Mouse (Mus musculus) right cerebral cortex, postnatal 36 days (tissue): ENCODE results near the gene Slc25a36.

Experiments
- DNase-seq, 2 experiments: peaks; one replicate each; pipeline ENCODE4 v3.0.0; 2022; ENCODE audit warnings: low spot score in 2 of 2, mixed read lengths in 1 of 2

Slc25a36 gene

GRCm38 (mm10) chr9:97046240-97046639, 64.7 kb downstream of the Slc25a36 start:
- no peak for DNase-seq

GRCm38 (mm10) chr9:97041633-97042032, 69.3 kb downstream of the Slc25a36 start:
- DNase-seq, result no peak

- no peak for DNase-seq
Measured at GRCm38 (mm10) chr9:97038010-97038409, 72.9 kb downstream of the Slc25a36 start.

- DNase-seq, result no peak
Measured at GRCm38 (mm10) chr9:97036656-97037055, 74.3 kb downstream of the Slc25a36 start.

GRCm38 (mm10) chr9:97027361-97027760, 83.6 kb downstream of the Slc25a36 start:
- DNase-seq, result no peak

DNA sequence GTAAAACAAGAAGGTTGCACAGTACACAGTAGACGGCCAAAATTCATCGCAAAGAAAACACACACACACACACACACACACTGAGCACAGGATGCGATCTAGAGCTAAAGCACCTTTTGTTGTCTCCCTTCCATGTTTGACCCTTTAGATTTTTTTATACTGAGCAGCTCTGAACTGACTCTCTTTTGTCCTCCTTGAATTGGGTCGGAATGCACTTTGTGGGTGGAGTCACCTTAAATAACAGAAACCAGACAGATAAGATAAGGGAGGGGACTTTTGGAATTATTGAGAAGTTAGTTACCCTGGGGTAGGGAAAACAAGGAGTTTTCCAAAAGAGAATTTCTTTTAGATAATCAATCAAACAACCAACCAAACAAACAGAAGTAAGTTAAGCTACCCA, 85.0 kb downstream of the Slc25a36 start:
- DNase-seq, result no peak
